Mouse (Mus musculus) liver, adult 2 months (tissue): ENCODE data around the gene Gm9736. TPM values are rescaled to one million over a fixed set of nuclear protein-coding genes. Genes with fewer than 3 reads are reported as not detected.
A peak's percentile ranks its signal among the peaks of the same experiment; 100 is the strongest.
"Not testable (repeated sequence)": the region's sequence is repeated elsewhere in the genome, so short reads cannot be mapped to it uniquely, and the experiment has no call there.

Experiments used
- DNase-seq: peaks from one replicate; pipeline ENCODE4 v3.0.0-alpha.2; 2011; ENCODE audit warnings: low read depth, low spot score; ENCODE audit errors: extremely low read depth
- H3K27ac ChIP-seq: fragments of 200-500 bp; replicated peaks from 2 replicates; pipeline ENCODE4 v1.5.1; 2012; ENCODE audit warnings: low read depth, mild to moderate bottlenecking, control low read depth, inconsistent platforms, low read length; ENCODE audit not compliant: insufficient read depth
- H3K27me3 ChIP-seq: fragments of 200-500 bp; 2 replicates; pipeline ENCODE4 v1.6.1; 2012; ENCODE audit warnings: mild to moderate bottlenecking, moderate library complexity, low read length, inconsistent platforms; ENCODE audit not compliant: control insufficient read depth, insufficient read depth
- H3K36me3 ChIP-seq: fragments of 200-500 bp; 2 replicates; pipeline ENCODE4 v1.6.1; 2012; ENCODE audit warnings: low read length, inconsistent platforms; ENCODE audit not compliant: control insufficient read depth, insufficient read depth
- H3K4me1 ChIP-seq: fragments of 200-500 bp; 2 replicates; pipeline ENCODE4 v1.6.1; 2011; ENCODE audit warnings: low read length; ENCODE audit not compliant: control insufficient read depth, insufficient read depth
- H3K4me3 ChIP-seq: fragments of 200-500 bp; 2 replicates; pipeline ENCODE4 v1.5.1; 2011; ENCODE audit warnings: low read depth, mild to moderate bottlenecking, control low read depth, low read length, moderate library complexity; ENCODE audit not compliant: insufficient read depth
- H3K79me2 ChIP-seq: fragments of 200-500 bp; 2 replicates; pipeline ENCODE4 v1.6.1; 2012; ENCODE audit warnings: inconsistent platforms, mild to moderate bottlenecking, low read length, moderate library complexity; ENCODE audit not compliant: control insufficient read depth, insufficient read depth
- H3K9ac ChIP-seq: fragments of 200-500 bp; 2 replicates; pipeline ENCODE4 v1.6.1; 2012; ENCODE audit warnings: low read depth, mild to moderate bottlenecking, control low read depth, inconsistent platforms, low read length
- CTCF ChIP-seq: fragments of 200-500 bp; IDR thresholded peaks from 2 replicates; pipeline ENCODE4 v1.5.1; 2011; ENCODE audit warnings: low read depth, low read length, control low read depth
- POLR2A ChIP-seq: fragments of 200-500 bp; IDR thresholded peaks from 2 replicates; pipeline ENCODE4 v1.6.1; 2011; ENCODE audit warnings: low read length, control low read depth; ENCODE audit not compliant: insufficient read depth; ENCODE audit errors: extremely low read depth
- WGBS: fragments of 180-500 bp; shearing (Covaris S2); methylation state at CpG from one replicate; pipeline ENCODE4 v1.1.7; 2018; 5-methylcytosine and 5-hydroxymethylcytosine counted together
- polyA plus RNA-seq: library from polyadenylated mRNA; depleted of rRNA; stranded (reverse); fragments of >200 nt; gene quantifications from 2 replicates; pipeline ENCODE4 v1.2.3, GENCODE M21; 2012
- total RNA-seq: library from RNA; depleted of rRNA; stranded (reverse); fragments of >200 nt; gene quantifications from 2 replicates; pipeline ENCODE4 v1.2.3, GENCODE M21; 2014

The Gm9736 gene
- total and polyA plus RNA-seq, 2 experiments: not detected

DNA sequence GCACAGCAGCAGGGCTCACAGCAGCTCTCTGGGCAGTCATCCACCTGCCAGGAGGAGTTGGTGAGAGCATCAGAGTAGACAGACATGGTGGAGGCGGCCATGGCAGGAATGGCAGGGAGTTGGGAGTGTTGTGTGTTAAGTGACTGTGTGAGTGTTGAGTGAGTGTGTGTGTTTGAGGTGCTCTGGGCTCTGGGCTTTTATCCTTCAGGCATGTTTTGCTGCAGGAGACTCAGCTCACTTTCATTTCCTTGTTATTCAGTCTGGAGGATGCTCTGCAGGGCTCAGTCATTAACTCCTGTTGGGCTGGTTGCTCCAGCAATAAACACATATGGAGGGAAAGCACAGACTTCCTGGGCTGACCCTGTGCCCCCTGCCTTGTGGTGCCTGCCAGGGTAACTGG, 31.3 kb upstream of the Gm9736 start, which contains the start of gene Gm3250:
Gm3250 (minus strand) TSS at position 101 of the 400 bp plus-strand sequence.
- not testable (repeated sequence) for DNase-seq, H3K4me1 ChIP-seq, H3K9ac ChIP-seq, H3K27ac ChIP-seq, H3K27me3 ChIP-seq, H3K4me3 ChIP-seq, H3K79me2 ChIP-seq, H3K36me3 ChIP-seq
- WGBS: 50% methylated on average over 1 of the region's 1 CpGs

DNA sequence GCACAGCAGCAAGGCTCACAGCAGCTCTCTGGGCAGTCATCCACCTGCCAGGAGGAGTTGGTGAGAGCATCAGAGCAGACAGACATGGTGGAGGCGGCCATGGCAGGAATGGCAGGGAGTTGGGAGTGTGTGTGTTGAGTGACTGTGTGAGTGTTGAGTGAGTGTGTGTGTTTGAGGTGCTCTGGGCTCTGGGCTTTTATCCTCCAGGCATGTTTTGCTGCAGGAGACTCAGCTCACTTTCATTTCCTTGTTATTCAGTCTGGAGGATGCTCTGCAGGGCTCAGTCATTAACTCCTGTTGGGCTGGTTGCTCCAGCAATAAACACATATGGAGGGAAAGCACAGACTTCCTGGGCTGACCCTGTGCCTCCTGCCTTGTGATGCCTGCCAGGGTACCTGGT, 25.7 kb upstream of the Gm9736 start, which contains the start of gene Gm7138:
Gm7138 (minus strand) TSS at position 101 of the 400 bp plus-strand sequence.
- not testable (repeated sequence) for H3K4me3 ChIP-seq, H3K36me3 ChIP-seq, H3K79me2 ChIP-seq, H3K27ac ChIP-seq, H3K4me1 ChIP-seq, H3K9ac ChIP-seq, H3K27me3 ChIP-seq, DNase-seq
- WGBS: 80% methylated on average over 1 of the region's 1 CpGs

DNA sequence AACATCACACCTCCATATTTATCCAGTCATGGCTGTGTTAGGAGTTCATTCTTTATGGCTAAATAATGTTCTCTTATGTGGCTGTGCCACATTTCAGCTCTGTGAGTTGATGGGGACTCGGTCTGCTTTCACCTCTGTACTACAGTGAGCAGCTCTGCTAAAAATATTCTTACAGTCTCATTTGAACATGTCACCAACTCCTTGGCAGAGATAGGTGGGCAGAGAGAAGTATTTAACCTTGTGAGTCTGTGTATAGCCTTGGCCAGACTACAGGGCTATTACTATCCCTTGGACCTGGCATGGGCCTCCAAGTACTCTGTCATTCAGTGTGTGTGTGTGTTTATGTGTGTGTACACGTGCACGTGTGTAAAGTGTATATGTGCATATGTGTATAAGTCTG, 21.0 kb upstream of the Gm9736 start:
- 62% methylated on average over 3 of the region's 3 CpGs for WGBS
- DNase-seq: not testable (repeated sequence)

DNA sequence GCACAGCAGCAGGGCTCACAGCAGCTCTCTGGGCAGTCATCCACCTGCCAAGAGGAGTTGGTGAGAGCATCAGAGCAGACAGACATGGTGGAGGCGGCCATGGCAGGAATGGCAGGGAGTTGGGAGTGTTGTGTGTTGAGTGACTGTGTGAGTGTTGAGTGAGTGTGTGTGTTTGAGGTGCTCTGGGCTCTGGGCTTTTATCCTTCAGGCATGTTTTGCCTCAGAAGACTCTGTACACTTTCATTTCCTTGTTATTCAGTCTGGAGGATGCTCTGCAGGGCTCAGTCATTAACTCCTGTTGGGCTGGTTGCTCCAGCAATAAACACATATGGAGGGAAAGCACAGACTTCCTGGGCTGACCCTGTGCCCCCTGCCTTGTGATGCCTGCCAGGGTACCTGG, 20.1 kb upstream of the Gm9736 start, which contains the start of gene Gm3238:
Gm3238 (minus strand) TSS at position 101 of the 400 bp plus-strand sequence.
- not testable (repeated sequence) for H3K27ac ChIP-seq, DNase-seq, H3K4me1 ChIP-seq, H3K36me3 ChIP-seq, H3K9ac ChIP-seq, H3K27me3 ChIP-seq, H3K79me2 ChIP-seq, H3K4me3 ChIP-seq
- WGBS: 50% methylated on average over 1 of the region's 1 CpGs

More for the DNA sequence above, 21.0 kb upstream of the Gm9736 start:
- H3K4me3 ChIP-seq, H3K36me3 ChIP-seq, H3K27me3 ChIP-seq, H3K4me1 ChIP-seq, H3K9ac ChIP-seq, H3K79me2 ChIP-seq, H3K27ac ChIP-seq: not testable (repeated sequence)

DNA sequence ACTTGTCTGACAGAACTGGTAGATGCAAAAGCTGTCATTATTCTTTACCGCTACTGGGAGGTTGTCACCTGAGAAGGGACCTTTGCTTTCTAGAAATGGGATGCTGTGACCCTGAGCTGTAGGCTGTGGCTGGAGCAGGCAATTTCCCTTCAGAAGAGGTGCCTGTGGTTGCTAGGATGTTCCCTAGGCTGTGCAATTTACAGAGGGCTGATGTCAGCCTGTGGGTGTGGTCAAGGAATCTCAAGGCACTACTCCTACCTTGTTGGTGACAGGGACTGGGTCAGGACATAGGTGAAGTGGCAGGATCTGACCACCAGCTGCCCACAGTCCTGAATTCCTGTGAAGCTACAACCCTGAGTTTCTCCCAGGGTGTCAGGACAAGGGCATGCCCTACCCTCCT, 18.6 kb upstream of the Gm9736 start:
- Histone ChIP-seq H3K4me1 (no peaks in the 10 kb centered on the region), H3K36me3 (no peaks in the 10 kb centered on the region), H3K27me3 (0 out of 2 replicates have a peak, but pooled peaks cover 3% of the 10 kb centered on the region), H3K27ac (no peak overlapping the region), H3K79me2 (no peaks in the 10 kb centered on the region), H3K9ac (no peak overlapping the region), H3K4me3 (no peak overlapping the region)
- DNase-seq: no peak
- TF ChIP-seq CTCF: no peak
- TF ChIP-seq POLR2A: no peak
- WGBS: 73% methylated on average over 1 of the region's 1 CpGs

DNA sequence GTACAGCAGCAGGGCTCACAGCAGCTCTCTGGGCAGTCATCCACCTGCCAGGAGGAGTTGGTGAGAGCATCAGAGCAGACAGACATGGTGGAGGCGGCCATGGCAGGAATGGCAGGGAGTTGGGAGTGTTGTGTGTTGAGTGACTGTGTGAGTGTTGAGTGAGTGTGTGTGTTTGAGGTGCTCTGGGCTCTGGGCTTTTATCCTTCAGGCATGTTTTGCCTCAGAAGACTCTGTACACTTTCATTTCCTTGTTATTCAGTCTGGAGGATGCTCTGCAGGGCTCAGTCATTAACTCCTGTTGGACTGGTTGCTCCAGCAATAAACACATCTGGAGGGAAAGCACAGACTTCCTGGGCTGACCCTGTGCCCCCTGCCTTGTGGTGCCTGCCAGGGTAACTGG, 8.4 kb upstream of the Gm9736 start, which contains the start of gene Gm3233:
Gm3233 (minus strand) TSS at position 101 of the 400 bp plus-strand sequence.
- not testable (repeated sequence) for H3K4me3 ChIP-seq, H3K4me1 ChIP-seq, DNase-seq, H3K27me3 ChIP-seq, H3K27ac ChIP-seq, H3K36me3 ChIP-seq, H3K79me2 ChIP-seq, H3K9ac ChIP-seq
- WGBS: 60% methylated on average over 1 of the region's 1 CpGs

DNA sequence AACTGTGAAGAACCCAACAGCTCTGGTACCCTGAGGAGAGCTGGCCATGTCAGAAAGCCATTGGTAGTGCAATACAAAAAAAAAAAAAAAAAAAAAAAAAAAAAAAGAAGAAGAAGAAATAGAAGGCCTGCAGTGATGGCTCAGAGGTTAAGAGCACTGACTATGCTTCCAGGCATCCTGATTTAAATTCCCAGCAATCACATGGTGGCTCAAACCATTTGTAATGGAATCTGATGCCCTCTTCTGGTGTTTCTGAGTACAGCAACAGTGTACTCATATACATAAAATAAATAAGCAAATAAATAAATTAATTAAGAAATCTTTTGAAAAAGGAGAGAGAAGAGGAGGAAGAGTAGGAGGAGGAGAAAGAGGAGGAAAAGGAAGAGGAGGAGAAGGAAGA, 2.3 kb upstream of the Gm9736 start:
- H3K27ac ChIP-seq: no peak overlapping the region
- no peak overlapping the region for H3K9ac ChIP-seq
- DNase-seq: peak; percentile 8
- H3K4me3 ChIP-seq: no peak overlapping the region
- H3K36me3 ChIP-seq: no peaks in the 10 kb centered on the region
- H3K27me3 ChIP-seq: 0 out of 2 replicates have a peak, but pooled peaks cover 3% of the 10 kb centered on the region
- TF ChIP-seq POLR2A (no peak), CTCF (no peak)
- no peaks in the 10 kb centered on the region for H3K4me1 ChIP-seq
- no peaks in the 10 kb centered on the region for H3K79me2 ChIP-seq
